Mouse (Mus musculus) lung, embryonic 15.5 days (tissue): ENCODE measurements around the gene H2al3. TPM values are rescaled to one million over a fixed set of nuclear protein-coding genes. Genes with fewer than 3 reads are reported as not detected.

ENCODE experiments used
- ATAC-seq: fragments of 200-750 bp; cut with Nextera tagmentation; 2 replicates; pipeline ENCODE4 v1.8.0; 2017; ENCODE audit warnings: moderate number of reproducible peaks, borderline replicate concordance; ENCODE audit not compliant: low FRiP score, low TSS enrichment; ENCODE audit errors: extremely low read depth
- H3K27ac ChIP-seq: fragments of 300-500 bp; sonication (generic); 2 replicates; pipeline ENCODE4 v1.5.1; 2015; ENCODE audit warnings: moderate library complexity, mild to moderate bottlenecking, inconsistent platforms
- H3K27me3 ChIP-seq: fragments of 300-500 bp; sonication (generic); 2 replicates; pipeline ENCODE4 v1.6.1; 2015; ENCODE audit warnings: inconsistent platforms
- H3K36me3 ChIP-seq: fragments of 300-500 bp; sonication (generic); 2 replicates; pipeline ENCODE4 v1.6.1; 2015; ENCODE audit warnings: inconsistent platforms
- H3K4me1 ChIP-seq: fragments of 300-500 bp; sonication (generic); 2 replicates; pipeline ENCODE4 v1.6.1; 2015; ENCODE audit warnings: inconsistent platforms
- H3K4me2 ChIP-seq: fragments of 300-500 bp; sonication (generic); 2 replicates; pipeline ENCODE4 v1.6.1; 2015; ENCODE audit warnings: inconsistent platforms, mild to moderate bottlenecking, moderate library complexity
- H3K4me3 ChIP-seq: fragments of 300-500 bp; sonication (generic); 2 replicates; pipeline ENCODE4 v1.5.1; 2015; ENCODE audit warnings: mild to moderate bottlenecking, inconsistent platforms
- H3K9ac ChIP-seq: fragments of 300-500 bp; sonication (generic); 2 replicates; pipeline ENCODE4 v1.6.1; 2015; ENCODE audit warnings: inconsistent platforms
- H3K9me3 ChIP-seq: fragments of 300-500 bp; sonication (generic); 2 replicates; pipeline ENCODE4 v1.6.1; 2016; ENCODE audit warnings: inconsistent platforms
- WGBS: fragments of 180-500 bp; shearing (Covaris S2); methylation state at CpG from one replicate; pipeline ENCODE4 v1.1.7; 2015; 5-methylcytosine and 5-hydroxymethylcytosine counted together
- polyA plus RNA-seq: library from polyadenylated mRNA; unstranded; fragments of >200 nt; fragmentation: Nextera tagmentation; extraction: Ambion mirVana; gene quantifications from 2 replicates; pipeline ENCODE4 v1.2.1, GENCODE M21; 2015

The H2al3 gene
- not detected in 2 replicates for polyA plus RNA-seq

- 48% methylated on average over 1 of the region's 1 CpGs for WGBS
- no peak for ATAC-seq
- H3K4me1 ChIP-seq: no peaks in the 10 kb centered on the region
- no peak within 1 kb of the TSS for H3K4me2 ChIP-seq
- H3K36me3 ChIP-seq: no peaks in the 10 kb centered on the region
- no peaks in the 10 kb centered on the region for H3K9me3 ChIP-seq
- no peak within 1 kb of the TSS for H3K9ac ChIP-seq
- no peak within 1 kb of the TSS for H3K27ac ChIP-seq
- no peaks in the 10 kb centered on the region for H3K27me3 ChIP-seq
- H3K4me3 ChIP-seq: no peak within 1 kb of the TSS
These were observed at the start of gene H2al3 for GRCm38 (mm10) chrX:9849403-9849802. Gene H2al3, plus strand, starts transcription at chrX:9849703.

DNA sequence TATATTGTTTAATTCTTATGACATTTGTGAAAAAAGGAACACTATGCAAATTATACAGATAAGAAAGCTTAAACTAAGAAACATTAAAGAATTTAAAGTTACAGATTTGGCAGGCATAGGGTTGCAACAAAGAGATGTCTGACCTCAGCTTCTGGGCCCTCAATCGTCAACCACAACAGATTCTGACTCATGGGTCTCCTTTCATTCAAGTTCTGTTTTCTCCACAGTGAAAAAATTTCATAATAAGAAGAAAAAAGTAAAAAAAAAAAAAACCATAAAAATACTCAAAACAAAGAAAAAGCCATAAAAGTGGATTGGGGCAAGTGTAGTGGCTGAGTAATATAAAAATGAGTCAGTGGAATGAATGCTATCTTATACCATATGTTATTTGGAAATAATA, 39.4 kb upstream of the H2al3 start:
- ATAC-seq: no peak
- WGBS: 66% methylated on average over 1 of the region's 1 CpGs

GRCm38 (mm10) chrX:9812469-9812868, 37.0 kb upstream of the H2al3 start:
- Histone ChIP-seq H3K27ac (no peak overlapping the region), H3K9me3 (no peaks in the 10 kb centered on the region), H3K36me3 (no peaks in the 10 kb centered on the region), H3K4me1 (no peaks in the 10 kb centered on the region), H3K4me3 (no peak overlapping the region), H3K27me3 (no peaks in the 10 kb centered on the region), H3K9ac (no peak overlapping the region), H3K4me2 (no peak overlapping the region)
- ATAC-seq: no peak

More for the DNA sequence above, 39.4 kb upstream of the H2al3 start:
- Histone ChIP-seq H3K4me1 (no peaks in the 10 kb centered on the region), H3K36me3 (no peaks in the 10 kb centered on the region), H3K4me3 (no peak overlapping the region), H3K27me3 (no peaks in the 10 kb centered on the region), H3K9me3 (no peaks in the 10 kb centered on the region), H3K27ac (no peak overlapping the region), H3K4me2 (no peak overlapping the region), H3K9ac (no peak overlapping the region)

DNA sequence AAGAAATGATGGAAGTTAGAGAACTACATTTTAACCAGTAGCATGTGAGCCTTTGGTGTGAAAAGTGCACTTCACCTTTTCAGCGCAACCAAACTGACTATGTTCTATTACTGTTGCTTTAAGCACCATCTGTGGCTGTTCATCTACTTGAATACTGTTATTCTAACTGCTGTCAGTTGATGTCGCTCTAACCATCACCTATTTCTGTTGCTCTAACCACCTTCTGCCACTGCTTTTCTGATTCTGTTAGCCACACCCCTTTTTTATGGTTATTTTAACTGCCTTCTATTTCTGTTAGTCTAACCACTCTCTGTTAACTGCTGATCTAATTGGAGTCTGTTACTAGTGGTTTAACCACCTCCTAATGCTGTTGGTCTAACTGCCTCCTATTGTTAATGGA, 14.7 kb upstream of the H2al3 start:
- no peak overlapping the region for H3K4me2 ChIP-seq
- no peaks in the 10 kb centered on the region for H3K9me3 ChIP-seq
- 62% methylated on average over 2 of the region's 2 CpGs for WGBS
- no peak overlapping the region for H3K9ac ChIP-seq
- H3K27ac ChIP-seq: no peak overlapping the region
- no peak for ATAC-seq
- no peak overlapping the region for H3K4me3 ChIP-seq
- H3K4me1 ChIP-seq: no peaks in the 10 kb centered on the region
- H3K36me3 ChIP-seq: no peaks in the 10 kb centered on the region
- no peaks in the 10 kb centered on the region for H3K27me3 ChIP-seq

DNA sequence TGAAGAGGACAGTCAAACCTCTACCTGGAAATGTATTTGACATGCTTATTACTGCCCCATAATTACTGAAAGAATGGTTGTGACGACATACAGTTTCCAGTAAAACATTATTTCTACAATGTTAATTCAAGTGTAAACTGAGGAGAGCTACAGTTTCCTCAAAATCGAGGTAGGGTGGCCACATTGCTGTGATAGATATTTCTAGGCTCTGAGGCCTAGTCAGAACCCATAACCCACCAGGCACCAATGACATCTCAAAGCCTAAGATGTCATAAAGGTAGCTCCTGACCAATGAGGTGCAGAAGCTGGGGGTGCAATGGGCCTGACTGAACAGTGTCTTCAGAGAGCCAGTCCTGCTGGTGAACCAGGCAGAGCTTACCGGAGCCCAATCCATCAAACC, 2.9 kb upstream of the H2al3 start, which contains the start of gene Hypm:
Hypm (plus strand) TSS at position 301 of the 400 bp plus-strand sequence.
- no peak for ATAC-seq
- no peak within 1 kb of the TSS for H3K4me3 ChIP-seq
- 75% methylated on average over 3 of the region's 3 CpGs for WGBS

GRCm38 (mm10) chrX:9861859-9862258, 12.4 kb downstream of the H2al3 start:
- H3K27ac ChIP-seq: no peak overlapping the region
- no peaks in the 10 kb centered on the region for H3K4me1 ChIP-seq
- no peaks in the 10 kb centered on the region for H3K9me3 ChIP-seq
- no peak overlapping the region for H3K9ac ChIP-seq
- no peaks in the 10 kb centered on the region for H3K27me3 ChIP-seq
- no peak overlapping the region for H3K4me2 ChIP-seq
- no peak for ATAC-seq
- no peaks in the 10 kb centered on the region for H3K36me3 ChIP-seq
- WGBS: 59% methylated on average over 2 of the region's 2 CpGs
- H3K4me3 ChIP-seq: no peak overlapping the region

More for the DNA sequence above, 2.9 kb upstream of the H2al3 start, which contains the start of gene Hypm:
- no peaks in the 10 kb centered on the region for H3K36me3 ChIP-seq
- no peak within 1 kb of the TSS for H3K4me2 ChIP-seq
- no peak within 1 kb of the TSS for H3K9ac ChIP-seq
- H3K4me1 ChIP-seq: no peaks in the 10 kb centered on the region
- H3K27me3 ChIP-seq: no peaks in the 10 kb centered on the region
- no peak within 1 kb of the TSS for H3K27ac ChIP-seq
- H3K9me3 ChIP-seq: no peaks in the 10 kb centered on the region

GRCm38 (mm10) chrX:9875519-9875918, 26.0 kb downstream of the H2al3 start:
- Histone ChIP-seq H3K36me3 (no peaks in the 10 kb centered on the region), H3K4me1 (no peaks in the 10 kb centered on the region), H3K4me3 (no peak overlapping the region), H3K9ac (no peak overlapping the region), H3K27ac (no peak overlapping the region), H3K9me3 (no peaks in the 10 kb centered on the region), H3K27me3 (no peaks in the 10 kb centered on the region), H3K4me2 (no peak overlapping the region)
- no peak for ATAC-seq
- 92% methylated on average over 2 of the region's 2 CpGs for WGBS

DNA sequence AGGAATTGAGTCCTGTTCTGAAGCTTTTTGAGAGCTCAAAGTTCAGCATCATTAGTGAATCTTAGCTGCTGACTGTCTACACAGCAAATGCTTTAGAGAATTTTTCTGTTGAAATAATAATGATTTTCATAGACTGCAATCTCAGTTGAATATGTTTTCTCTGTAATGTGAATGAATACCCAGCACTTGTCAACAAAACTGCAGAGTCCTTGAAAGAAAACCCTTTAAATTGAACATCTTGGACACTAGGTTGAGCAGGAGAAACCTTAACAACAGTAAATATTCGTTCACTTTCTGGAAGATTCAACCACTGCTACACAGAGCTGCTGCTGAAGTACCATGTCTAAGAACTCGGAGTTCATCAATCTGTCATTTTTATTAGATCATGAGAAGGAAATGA, 35.8 kb downstream of the H2al3 start, which contains the start of gene Sytl5:
Sytl5 (plus strand) TSS at position 301 of the 400 bp plus-strand sequence.
- Histone ChIP-seq H3K9ac (no peak within 1 kb of the TSS), H3K27me3 (no peaks in the 10 kb centered on the region), H3K4me1 (no peaks in the 10 kb centered on the region), H3K9me3 (no peaks in the 10 kb centered on the region), H3K4me2 (no peak within 1 kb of the TSS), H3K4me3 (no peak within 1 kb of the TSS), H3K36me3 (no peaks in the 10 kb centered on the region), H3K27ac (no peak within 1 kb of the TSS)
- WGBS: 66% methylated on average over 2 of the region's 2 CpGs
- no peak for ATAC-seq

Other genes with a start within 250 kb of the H2al3 start
- 63.1 and 66.7 TPM in 2 replicates for gene Dynlt3, start 186.7 kb upstream of the H2al3 start, polyA plus RNA-seq
- gene Hypm, start 2.8 kb upstream of the H2al3 start, polyA plus RNA-seq: not detected in 2 replicates
- gene Sytl5, start 35.9 kb downstream of the H2al3 start, polyA plus RNA-seq: 0.70 and 0.96 TPM in 2 replicates